Mouse (Mus musculus) mature B cell (primary cell): ENCODE measurements around the gene Brms1l.
"Not testable (repeated sequence)": the region's sequence is repeated elsewhere in the genome, so short reads cannot be mapped to it uniquely, and the experiment has no call there.

Experiments used
- in situ Hi-C: fragments of 300-500 bp; cut with MboI; formaldehyde crosslinking; loops from 2 replicates; pipeline ENCODE4 v1.14.3; 2019

Brms1l gene

DNA sequence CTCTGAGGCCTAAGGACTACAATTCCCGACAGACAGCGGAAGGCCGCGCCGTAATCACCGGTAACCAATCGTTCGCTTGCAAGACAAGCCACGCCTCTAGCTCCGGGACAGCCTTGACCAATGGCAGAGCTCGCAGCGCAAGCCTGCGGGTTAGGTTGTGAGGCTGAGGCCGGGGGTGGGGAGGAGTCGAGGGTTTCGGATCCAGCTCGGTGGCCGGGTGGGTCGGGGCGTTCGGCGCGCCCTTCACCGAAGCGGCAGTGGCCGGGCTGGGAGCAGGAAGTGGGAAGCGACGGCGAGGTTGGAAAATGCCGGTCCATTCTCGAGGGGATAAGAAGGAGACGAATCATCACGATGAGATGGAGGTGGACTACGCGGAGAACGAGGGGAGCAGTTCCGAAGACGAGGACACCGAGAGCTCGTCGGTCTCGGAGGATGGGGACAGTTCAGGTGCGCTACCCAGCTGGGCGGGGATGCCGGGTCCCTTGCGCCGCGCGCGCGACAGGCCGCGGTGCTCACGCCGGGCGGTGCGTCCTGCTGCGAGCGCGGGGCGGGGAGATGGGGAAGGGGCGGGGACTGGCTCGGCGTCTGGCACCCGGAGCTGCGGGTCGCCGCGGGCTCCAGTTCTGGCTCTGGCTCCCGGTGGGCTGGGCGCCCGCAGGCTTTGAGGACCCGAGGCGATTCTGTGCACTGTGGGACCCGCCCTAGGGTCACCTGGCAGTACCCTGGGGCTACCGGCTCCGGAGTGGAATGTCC is at the start of gene Brms1l:
Gene Brms1l (plus strand): TSS at position 126 of the 753 bp plus-strand sequence.
- in situ Hi-C loops: no loop called here

DNA sequence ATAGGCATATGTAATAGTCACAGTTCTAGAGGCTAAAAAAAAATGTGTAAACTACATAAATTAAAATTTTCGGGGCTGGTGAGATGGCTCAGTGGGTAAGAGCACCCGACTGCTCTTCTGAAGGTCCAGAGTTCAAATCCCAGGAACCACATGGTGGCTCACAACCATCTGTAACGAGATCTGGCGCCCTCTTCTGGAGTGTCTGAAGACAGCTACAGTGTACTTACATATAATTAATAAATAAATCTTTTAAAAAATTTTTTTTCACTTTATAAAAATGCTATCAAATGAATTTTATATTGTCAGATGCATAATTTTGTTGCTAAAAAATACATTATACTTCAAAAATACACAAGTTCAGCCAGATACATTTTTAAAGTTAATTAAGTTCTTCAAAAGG is 41.6 kb upstream of the Brms1l start:
- in situ Hi-C loops: not testable (repeated sequence)

DNA sequence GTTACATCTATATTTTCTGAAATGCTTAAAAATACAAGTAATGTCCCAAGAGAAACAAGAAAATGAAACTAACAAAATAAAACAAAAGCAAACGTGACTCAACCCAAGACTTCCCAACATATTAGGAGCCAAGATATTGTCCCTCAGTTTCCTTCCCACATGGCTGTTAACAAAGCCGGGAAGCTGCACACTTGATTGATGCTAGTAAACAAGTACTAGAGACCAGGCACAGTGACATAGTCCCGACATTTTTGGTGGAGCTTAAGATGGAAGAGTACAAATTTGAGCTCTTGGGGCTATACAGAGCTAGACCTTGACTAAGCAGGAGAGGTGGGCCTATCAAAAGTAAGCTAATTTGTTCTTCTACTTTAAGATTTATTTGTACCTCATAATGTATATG is 39.0 kb upstream of the Brms1l start:
- in situ Hi-C loops: no loop called here

DNA sequence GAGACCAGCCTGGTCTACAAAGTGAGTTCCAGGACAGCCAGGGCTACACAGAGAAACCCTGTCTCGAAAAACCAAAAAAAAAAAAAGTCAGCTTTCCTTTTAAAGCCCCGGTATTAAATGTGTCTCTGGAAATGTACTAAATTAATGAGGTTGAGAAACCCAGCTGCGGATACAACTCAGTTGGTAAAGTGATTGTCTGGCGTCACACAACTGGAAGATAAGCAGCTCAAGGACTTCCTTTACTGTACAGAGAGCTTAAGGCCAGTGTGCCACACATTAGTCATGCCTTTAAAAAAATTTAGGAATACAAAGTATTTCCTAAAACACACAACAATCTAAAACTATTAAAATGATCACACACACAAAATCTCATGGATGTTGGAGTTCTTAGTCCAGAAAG is 37.4 kb upstream of the Brms1l start:
- in situ Hi-C loops: no loop called here

DNA sequence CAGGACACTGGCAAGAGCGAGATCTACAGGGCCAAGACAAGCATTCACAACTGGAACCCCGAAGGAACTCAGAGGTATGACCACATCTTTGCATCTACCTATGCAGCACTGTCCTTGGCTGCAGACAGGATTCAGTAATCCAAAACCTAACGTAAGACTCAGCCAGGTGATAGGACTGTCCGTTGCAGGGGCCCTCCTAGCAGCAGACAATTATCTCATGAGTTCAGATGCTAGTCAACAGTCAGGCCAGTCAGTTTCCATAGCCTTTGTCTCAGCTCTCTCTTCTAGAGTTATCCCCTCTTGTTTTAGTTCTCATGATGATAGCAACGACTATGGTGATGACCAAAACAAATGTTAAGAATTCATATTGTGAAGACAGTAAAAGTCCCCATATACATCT is 36.0 kb upstream of the Brms1l start:
- in situ Hi-C loops: no loop called here

DNA sequence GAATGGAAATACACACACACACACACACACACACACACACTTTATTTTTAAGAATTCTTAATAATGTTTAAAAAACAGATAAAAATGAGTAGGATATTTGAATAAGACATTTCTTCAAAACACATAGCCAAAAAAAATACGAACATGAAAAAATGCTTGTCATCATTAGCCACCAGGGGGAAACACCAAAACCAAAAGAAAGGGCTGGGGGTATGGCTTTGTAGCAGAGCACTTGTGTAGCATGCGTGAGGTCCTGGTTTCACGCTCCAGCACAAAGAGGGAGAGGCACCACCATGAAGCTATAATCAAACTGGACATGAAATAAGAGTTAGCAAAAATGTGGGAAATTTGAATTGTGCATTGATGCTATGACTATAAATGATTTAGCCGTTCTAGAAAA is 35.0 kb upstream of the Brms1l start:
- in situ Hi-C loops: no loop called here

DNA sequence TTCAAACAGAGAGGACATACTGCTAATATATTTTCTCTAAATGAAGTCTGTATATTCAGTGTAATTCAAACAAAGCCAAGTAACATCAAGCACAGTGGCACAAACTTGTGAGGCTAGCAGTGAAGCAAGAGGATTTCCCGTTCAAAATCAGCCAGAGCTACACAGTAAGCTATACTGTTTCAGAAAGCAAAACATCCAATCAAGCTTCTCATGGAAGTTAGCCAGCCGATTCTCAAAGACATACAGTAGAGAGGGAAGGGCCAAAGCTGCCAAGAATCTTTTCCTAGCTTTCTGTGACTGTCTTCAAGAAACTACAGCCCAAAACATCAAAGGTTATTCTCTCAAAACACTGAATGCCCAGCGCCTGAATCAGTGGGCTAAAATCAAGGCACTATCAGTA is 31.1 kb upstream of the Brms1l start:
- in situ Hi-C loops: no loop called here

DNA sequence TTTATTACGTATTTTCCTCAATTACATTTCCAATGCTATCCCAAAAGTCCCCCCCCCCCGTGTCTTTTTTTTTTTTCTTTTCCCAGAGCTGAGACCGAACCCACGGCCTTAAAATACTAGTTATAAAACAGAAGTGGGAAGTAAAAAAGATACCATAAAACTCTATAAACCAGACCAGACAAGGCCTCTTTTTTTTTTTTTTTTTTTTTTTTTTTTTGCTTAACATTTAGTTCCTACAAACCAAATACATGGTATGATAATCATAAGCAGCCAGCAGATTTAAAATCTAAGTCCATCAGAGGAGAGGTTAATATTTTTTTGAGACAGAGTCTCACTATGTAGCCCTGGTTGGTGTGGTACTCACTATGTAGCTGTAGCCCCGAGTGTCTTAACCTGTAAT is 19.6 kb upstream of the Brms1l start:
- in situ Hi-C loops: no loop called here

DNA sequence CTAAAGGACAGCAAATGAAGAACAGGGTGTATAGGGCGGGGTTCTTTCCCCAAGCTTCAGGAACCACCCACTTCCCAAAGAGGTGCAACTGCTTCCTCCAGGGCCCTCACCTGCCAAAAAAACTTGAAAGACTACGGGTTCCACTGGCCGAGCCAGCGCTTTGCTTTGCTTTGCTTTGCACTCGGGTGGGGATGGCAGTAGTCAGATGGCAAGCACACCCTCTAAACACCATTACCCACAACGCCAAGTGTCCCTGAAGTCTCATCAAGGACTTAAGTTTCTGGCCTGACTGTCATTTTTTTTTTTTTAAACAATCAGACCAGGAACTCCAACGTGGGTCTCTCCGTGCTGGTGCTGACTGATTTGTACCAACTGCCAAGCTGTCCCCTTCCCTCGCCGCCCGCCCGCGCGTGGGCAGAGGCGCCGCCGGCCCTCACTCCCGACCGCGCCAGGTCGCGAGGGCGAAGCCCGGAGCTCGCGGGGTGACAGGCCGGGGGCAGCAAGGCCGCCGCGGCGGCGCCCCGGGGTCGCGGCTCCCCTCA is 15.9 kb upstream of the Brms1l start:
- in situ Hi-C loops: no loop called here

DNA sequence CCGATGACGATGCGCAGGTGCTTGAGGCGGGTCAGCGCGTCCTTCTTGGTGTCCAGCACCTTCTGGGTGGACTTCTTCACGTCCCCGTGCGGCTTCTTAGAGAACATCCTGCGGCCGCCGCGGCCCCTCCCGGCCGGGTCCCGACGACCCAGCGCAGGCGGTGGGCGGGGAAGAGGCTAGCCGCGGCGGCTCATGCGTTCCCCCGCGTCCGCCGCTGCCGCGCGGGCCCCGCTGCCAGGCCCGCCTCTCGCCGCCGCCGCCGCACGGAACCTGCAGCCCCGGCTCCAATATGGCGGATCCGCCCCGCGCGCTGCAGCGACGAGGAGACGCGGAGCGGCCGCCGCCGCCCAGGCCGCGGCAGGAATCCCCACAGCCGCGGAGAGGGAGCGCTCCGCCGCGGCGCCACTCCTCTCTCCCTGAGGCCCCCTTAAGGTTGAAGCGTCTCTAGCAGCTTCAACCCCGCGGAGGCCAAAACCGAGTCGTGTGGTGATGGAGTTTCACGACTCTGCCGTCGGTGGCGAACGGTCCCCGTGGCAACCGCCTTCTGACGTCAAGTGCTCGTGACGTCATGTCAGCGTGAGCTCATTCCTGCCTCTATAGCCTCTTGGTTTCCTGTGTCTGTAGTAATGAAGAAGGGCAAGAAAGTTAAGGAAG is 15.3 kb upstream of the Brms1l start, which contains the start of gene Ralgapa1:
Gene Ralgapa1 (minus strand): TSS at position 507 of the 654 bp plus-strand sequence.
- in situ Hi-C loops: no loop called here

DNA sequence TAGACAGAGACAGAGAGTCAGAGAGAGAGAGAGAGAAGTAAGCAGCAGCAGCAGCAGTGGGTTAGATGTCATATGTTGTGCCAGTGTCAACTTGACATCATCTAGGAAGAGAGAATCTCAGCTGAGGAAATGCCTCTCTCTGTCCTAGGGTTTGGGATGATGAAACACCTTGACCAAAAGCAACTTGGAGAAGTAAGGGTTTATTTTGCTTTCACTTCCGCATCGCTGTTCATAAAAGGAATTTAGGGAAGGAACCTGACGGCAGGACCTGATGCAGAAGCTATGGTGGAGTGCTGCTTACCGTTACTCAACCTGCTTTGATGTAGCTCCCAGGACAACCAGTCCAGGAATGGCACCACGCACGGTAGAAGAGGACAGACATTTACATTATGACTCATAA is 12.1 kb upstream of the Brms1l start:
- in situ Hi-C loops: no loop called here

DNA sequence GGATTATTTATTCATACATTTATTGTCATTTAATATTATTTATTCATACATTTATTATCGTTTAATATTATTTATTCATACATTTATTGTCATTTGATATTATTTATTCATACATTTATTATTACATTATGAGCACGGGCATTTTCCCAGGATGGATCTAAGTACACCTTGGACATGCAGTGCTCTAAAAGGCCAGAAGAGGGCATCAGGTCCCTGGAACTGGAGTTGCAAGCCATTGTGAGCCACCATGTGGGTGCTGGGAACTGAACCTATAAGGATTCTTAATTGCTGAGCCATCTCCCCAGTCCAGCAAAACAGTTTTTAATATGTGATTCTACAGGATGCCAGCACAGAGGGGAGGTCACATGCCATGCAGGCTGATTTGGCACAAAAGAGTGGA is 10.6 kb upstream of the Brms1l start:
- in situ Hi-C loops: no loop called here

DNA sequence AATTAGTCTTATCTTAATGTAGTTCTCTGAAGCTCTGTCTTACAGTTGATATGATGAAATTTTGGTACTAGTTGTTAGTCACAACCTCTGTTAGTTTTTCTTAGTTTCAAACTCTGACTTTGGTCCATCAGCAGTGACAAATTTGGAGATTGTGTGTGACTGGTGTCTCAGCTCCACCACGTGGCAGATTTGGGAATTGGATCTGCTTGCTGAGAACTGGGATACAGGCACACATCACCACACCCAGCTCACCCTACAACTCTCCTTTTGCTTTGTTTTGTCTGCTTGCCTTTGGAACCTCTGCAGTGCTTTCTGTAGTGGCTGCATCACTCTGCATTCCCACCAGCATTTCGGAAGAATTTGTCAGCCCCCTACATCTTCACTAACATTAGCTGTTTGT is 5.0 kb upstream of the Brms1l start:
- in situ Hi-C loops: no loop called here

DNA sequence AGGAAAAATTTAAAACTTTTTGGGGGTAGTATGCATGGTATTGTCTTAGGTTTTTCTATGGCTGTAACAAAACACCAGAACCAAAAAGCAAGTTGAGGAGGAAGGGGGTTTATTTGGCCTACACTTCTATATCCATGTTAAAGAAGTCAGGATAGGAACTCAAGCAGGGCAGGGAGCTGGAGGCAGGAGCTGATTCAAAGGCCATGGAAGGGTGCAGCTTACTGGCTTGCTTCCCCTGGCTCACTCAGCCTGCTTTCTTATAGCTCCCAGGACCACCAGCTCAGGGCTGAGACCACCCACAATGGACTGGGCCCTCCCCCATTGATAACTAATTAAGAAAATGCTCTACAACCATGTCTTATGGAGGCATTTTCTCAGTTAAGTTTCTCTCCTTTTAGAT is 3.2 kb upstream of the Brms1l start:
- in situ Hi-C loops: no loop called here

DNA sequence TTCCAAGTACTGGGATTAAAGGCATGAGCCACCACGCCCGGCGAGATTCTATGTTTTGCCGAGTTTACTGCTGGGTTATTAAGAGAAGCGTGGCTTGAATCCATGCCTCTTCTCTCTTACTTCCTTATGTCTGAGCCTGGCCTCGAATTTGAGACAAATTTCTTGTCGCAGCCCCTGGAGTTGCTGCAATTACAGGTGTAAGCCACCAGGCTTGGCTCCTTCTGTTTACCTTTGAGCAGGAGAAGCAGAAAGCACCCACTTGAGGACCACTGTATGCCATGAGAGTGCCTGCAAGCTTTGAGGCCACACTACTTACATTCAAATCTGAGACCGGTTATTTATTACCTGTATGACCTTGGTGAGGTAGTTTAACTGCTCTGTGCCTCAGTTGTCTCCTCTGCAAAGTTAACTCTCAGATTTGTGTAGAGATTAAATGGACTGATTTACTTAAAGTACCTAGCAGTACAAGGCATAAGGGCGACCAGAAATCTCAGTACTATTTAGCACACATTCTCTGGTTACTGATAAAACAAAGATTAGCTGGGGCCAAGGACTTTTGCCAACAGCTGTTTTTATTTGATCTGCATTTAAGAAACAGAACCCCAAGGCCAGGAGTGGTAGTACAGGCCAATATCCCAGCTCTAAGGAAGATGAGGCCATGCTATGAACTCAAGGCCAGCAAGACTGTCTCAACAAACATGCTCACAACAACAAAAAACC is 2.1 kb upstream of the Brms1l start:
- in situ Hi-C loops: no loop called here

DNA sequence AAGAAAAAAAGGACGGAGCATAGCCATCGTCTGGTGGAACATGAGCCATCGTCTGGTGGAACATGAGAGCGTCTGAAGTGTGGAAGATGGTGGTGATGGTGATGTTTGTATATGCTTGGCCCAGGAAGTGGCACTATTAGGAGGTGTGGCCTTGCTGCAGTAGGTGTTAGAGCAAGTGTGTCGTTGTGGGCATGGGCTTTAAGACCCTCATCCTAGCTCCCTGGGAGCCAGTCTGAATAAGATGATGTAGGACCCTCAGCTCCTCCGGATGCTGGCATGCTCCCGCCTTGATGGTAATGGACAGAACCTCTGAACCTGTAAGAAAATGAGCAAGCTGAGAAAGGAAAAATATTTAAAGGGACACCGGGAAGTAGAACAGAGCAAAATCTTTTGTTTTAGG is 1.2 kb upstream of the Brms1l start:
- in situ Hi-C loops: no loop called here

DNA sequence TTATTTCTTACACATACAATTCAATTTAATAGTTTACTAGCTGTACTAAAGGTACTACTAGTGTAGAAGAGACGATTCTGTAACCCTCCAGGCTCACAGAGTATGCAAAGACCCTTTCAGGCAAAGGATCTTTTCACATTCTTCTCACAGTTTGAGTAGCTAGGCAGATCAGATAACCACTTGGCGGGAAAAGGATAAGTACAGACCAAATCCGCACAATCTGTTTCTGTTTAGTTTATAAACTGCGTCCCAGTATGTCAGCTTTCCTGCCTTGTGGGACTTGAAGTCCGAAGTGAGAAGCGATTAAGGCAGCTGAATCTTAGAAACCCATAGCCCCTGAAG is 296 bp upstream of the Brms1l start:
- in situ Hi-C loops: no loop called here

DNA sequence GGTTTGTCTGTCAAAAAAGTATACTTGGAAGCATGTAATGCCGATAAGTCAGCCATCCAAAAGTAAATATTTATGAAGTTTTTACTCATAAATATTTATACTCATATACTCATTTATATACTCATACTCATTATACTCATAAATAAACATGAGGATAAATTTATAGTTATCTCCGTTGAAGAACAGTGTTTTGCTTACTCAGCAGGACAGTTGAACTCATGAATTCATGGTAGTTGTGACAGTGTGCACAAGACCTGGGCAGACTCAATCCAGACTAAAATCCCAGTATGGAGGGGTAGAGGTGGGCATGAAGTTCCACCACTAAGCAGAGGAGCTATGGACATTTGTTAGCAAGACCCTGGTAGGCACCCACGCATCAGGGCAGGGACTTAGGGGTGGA is 1.4 kb downstream of the Brms1l start:
- in situ Hi-C loops: no loop called here

DNA sequence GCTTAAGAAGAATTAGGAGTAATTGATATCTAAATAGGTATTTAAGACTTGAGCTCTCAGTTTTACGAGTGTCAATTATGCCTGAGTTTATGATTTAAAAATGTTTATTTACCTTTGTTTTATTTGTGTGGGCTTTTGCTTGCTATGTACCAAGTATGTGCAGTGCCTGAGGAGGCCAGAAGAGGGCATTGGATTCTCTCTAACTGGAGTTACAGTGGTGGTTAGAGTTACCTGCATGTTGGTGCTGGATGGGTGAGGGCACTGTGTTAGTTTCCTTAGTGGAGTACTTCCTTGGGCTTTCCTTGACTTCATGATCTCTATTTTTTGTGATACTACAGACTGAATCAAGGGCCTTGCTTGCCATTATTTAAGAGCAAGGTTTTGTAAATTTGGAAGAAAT is 10.6 kb downstream of the Brms1l start:
- in situ Hi-C loops: no loop called here

DNA sequence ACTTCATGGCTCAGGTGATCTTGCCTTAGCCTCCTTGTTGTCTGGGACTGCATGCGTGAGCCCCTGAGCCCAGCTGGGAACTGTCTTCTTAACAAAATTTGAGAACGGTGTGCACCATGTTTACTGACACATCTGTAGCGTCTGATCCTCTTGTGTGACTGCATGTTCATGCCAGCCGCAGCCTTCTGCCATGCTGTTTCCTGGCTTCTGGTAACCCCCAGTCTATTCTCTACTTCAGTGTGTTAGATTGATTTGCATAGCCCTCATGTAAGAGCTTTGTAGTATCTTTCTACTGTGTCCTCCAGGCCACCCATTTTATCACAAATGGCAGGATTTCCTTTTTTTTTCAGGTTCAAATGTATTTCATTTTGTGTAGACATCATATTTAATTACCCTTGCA is 11.7 kb downstream of the Brms1l start:
- in situ Hi-C loops: no loop called here

DNA sequence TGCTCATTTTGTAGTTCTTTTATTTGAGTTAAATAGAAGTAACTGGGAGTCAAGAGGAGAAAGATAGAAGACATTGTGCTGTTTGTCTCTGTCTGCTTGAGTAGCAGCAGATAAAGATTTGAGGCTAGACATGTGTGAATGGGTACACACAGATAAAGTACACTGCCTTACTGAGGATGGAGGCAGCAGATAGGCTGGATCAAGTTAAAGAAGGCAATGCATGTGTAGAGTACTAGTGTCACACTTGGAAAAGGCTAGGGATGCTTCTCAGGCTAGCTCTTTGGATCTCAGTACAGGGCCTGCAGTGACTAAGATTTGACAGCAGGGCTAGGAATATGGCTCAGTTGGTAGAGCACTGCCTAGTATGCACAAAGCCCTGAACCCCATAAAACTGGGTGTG is 14.5 kb downstream of the Brms1l start:
- in situ Hi-C loops: no loop called here

DNA sequence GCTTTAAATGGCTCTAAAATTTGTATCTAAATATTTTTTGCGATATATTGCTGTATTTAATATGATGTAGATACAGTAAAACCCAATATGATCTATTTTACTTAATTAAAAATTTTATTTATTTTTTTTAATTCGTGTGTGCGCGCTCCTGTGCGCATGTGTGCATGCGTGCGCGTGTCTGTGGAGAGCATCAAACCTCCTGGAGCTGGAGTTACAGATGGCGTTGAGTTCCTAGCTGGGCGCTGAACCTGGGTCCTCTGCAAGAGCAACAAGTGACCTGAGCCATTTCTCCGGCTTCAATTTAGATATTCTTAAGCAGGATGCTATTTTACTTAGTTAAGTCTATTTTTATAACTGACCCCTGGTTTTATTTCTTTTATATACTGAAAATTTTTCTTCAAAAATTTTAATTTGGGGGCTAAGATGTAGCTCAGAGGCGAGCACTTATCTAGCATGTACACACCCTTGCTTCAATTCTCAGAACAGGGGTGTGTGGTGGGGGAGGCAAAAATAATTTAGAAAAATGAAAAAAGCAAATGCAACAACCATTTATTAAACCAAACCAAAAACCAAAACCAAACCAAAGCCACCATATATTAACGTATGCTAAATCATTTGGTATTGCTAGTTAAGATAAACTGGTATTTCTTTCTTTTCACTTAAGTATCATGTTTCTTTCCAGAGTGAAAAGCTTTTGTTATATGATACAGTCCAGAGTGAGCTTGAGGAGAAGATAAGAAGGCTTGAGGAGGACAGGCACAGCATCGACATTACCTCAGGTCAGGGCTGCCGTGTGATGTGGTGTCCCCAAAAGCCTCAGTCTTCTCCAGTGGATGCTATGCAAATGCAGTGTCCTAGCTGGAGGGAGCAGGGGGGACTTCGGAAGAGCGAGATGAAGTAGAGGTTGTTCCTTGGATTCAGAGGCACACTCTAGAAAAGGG is 23.6 kb downstream of the Brms1l start:
- in situ Hi-C loops: no loop called here
